Mouse (Mus musculus): ENCODE measurements around the gene Apba2.

- no peak for TF ChIP-seq EP300 (IDR thresholded peaks at IDR 0.05)
- no peak for TF ChIP-seq CTCF (IDR thresholded peaks at IDR 0.05)
Measured at GRCm38 (mm10) chr7:64566371-64567243, 65.1 kb downstream of the Apba2 start.
